Mouse (Mus musculus) E14TG2a.4 (cell line): Measurements from ENCODE around the gene Gm21987.

Experiments used
- CTCF ChIP-seq: conservative IDR thresholded peaks from 2 replicates; pipeline ENCODE4 v1.5.1; 2014; ENCODE audit warnings: low read length
- NANOG ChIP-seq: IDR thresholded peaks from 2 replicates; pipeline ENCODE4 v1.6.1; 2014; ENCODE audit warnings: borderline replicate concordance, low read length, mixed read lengths

GRCm38 (mm10) chr16:38298410-38298809 lies 48.4 kb upstream of the Gm21987 start:
- TF ChIP-seq CTCF (no peak), NANOG (no peak)
